Mouse (Mus musculus) left cerebral cortex, adult 18-20 months (tissue): ENCODE results near the gene Tmem158. TPM values are rescaled to one million over a fixed set of nuclear protein-coding genes. Genes with fewer than 3 reads are reported as not detected.

ENCODE experiments used
- DNase-seq, 2 experiments: peaks; one replicate each; pipeline ENCODE4 v3.0.0; 2021 to 2022; ENCODE audit warnings: low spot score in 2 of 2, mixed read lengths in 1 of 2
- total RNA-seq, 2 experiments: library from RNA; stranded (reverse); gene quantifications; 2 replicates each; pipeline ENCODE4 v1.2.3; 2021

Gene Tmem158
- total RNA-seq, 2 experiments from 2014 or later = 54.7 to 65.3 TPM

DNA sequence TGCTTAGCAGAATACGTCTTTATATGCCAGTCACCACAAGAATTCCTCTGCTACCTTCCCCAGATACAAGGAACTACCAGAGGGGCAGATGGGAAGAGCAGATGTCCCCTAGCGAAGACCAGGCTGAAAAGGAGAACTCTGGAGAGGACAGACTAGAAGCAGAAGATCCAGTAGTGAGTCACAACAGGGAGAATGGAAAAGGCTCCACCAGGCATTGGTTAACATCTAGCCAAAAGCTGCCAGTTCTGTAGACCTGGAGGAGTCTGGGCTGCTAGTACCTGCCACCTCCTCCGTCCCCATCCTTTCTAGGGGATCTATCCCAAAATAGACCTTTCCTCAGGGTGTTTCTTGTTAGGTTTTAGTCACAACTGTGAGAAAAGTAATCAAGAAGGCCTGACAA is 4.8 kb downstream of the Tmem158 start:
- DNase-seq = peak in 1 of 2 experiments; percentile 27

- DNase-seq = no peak
These were observed 12.6 kb downstream of the Tmem158 start for GRCm38 (mm10) chr9:123247992-123248391.

DNA sequence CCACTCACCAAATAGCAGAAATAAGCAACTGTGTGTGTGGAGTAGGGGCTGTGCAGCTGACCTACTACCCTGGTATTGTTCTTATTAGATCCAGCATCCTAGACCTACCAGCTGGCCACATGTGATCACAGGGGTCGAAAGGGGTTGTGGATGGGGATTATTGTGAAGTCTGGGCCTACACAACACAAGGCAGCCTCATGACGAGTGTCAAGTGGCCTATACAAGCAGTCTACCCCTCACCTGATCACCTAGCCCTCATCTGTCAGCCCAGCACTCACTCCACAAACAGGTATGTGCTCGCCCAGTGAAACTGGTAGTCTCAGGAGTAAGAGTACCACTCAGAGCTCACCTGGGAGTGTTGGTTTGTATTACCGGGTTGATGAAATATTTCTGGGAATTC is 15.4 kb downstream of the Tmem158 start:
- DNase-seq = no peak

GRCm38 (mm10) chr9:123243988-123244387 is 16.6 kb downstream of the Tmem158 start:
- peak; percentile 54 to 65 for DNase-seq

DNA sequence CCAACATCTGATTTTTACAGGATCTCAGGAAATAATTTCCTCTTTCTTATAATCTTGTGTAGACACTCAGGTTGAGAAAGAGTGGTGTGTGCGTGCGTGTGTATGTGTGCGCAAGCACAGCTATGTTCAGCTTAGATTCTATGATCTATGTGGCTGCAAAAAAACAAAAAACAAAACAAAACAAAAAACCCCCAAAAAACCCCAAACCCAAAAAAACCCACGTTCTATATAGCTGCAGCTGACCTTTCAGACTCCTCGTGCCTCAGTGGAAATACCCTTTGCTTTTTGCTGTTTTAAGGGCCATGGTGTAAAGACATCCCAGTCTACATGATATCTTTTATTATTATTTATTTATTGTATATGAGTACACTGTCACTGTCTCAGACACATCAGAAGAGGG is 19.4 kb downstream of the Tmem158 start:
- no peak for DNase-seq

DNA sequence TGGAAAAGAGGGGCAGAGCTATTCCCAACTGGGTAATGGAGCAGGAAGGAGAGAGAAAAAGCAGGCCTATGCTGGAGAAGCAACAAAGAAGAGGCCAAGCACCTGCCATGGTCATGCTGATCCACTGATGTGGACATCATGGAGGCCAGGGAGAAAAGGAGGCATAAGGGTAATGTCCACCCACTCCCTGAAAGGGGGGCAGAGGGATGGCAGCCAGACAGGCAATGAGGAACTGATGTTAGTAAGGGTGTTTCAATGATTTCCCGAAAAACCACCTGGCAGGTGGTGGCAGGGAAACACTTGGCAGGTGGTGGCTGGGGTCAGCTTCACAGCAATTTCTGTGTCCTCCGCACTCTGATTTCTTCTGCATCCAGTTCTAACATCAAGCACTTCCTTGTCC is 19.8 kb downstream of the Tmem158 start:
- no peak for DNase-seq

DNA sequence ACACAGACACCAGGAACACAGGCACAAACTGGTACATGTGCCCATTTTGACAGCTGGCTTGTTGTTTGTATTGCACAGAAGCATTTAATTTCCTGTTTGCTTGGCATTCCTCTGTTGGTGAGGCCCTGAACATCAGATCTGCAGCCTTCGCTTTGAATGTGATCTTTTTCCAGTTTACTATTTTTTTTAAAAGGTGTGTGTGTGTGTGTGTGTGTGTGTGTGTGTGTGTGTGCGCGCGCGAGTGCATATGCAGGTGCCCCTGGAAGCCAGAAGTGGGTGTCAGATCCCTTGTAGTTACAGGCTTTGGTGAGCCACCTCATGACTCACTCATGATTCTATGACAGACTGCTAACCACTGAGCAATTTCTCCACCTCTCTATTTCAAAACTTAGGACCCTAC is 20.3 kb downstream of the Tmem158 start:
- no peak for DNase-seq

- no peak for DNase-seq
These were observed 20.9 kb downstream of the Tmem158 start for GRCm38 (mm10) chr9:123239651-123240050.

GRCm38 (mm10) chr9:123238256-123239045 is 22.1 kb downstream of the Tmem158 start:
- no peak for DNase-seq

DNA sequence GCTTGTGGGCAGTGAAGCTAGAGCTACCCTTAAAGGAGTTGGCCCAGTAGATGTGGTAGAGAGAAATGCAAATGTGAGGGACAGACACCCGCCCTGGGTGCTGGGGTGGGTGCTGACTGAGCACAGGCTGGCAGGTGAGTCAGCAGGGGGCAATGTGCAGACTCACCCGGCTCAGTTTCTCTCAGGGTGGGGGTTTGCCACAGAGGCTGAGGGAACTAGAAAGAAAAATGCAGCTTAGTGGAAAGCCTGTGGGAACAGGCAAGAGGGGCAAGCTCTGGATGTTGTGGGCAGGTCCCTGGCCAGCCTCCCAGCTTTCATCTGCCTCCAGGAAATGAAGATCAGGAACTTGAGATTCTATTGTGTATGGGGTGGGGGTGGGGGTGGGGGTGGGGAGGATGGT is 22.8 kb downstream of the Tmem158 start:
- peak in 1 of 2 experiments; percentile 26 for DNase-seq

GRCm38 (mm10) chr9:123235621-123236020 is 24.9 kb downstream of the Tmem158 start:
- DNase-seq = no peak

- DNase-seq = no peak
These were observed 30.7 kb downstream of the Tmem158 start for GRCm38 (mm10) chr9:123229826-123230225.

DNA sequence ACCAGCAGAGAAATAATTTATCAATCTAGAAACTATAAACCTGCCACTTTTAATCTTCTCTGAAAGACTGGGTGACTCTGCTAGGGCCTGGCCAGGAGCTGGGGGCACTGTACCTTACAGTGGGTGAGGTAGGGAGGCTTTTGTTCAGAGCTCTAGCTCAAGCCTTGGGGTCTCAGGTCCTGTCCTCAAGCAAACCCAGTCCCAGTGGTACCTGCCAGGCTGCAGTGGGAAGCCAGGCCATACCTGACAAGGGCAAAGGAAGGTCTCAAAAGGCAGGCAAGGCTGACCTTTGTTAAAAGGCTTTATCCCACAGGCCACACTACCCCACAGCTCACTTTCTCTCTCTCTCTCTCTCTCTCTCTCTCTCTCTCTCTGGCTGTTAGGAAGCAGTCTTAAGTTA is 31.9 kb downstream of the Tmem158 start:
- no peak for DNase-seq

DNA sequence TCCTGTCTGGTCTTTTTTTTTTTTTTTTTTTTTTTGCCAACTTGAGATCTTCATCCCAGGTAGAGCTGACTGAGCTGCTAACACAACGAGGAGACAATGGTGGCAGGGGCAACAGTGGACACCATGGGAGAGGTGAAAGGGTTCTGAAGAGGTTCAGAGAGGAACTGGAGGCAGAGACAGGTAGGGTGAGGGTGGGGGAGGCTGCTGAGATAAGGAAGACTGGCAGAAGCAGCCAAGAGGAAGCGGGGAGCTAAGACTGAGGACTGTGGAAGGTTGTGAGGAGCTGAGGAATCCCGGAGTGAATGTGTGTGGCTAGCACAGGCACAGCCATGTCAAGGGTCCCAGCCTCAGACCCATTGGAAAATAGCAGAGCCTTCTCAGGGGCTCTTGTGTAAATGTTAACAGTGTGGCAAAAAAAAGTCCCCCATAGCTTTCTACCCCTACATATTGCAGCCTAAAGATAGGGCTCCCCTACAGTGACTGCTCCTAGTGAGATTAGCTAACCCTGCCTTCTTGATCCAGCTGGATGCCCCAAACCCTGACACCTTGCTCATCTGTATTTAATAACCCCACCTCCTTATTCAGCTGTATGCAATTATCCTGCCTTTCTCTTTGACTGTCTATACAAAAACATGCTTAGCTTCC is 33.3 kb downstream of the Tmem158 start:
- DNase-seq = no peak

GRCm38 (mm10) chr9:123224863-123225431 is 35.6 kb downstream of the Tmem158 start:
- no peak for DNase-seq

DNA sequence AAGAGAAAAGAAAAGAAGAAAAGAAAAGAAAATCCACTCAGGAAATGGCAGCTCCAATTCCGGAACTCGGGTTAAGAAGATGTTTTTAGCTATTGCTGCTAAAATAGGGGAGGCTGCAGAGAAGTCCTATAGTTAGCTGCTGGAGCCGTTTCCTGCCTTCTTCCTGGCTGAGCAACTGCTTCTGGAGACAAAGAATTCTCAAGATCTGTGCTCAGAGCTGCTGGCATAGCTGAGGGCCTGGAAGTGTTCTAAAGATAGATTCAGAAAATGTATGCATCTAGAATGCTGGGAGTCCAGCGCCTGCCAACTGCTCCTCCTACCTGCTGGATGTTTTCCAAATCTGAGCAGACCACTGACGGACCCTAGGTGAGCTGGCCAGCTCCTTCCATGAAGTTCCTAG is 40.7 kb downstream of the Tmem158 start:
- peak; percentile 36 to 55 for DNase-seq

- DNase-seq = no peak
These were observed 44.7 kb downstream of the Tmem158 start, which contains the start of gene Cdcp1 for GRCm38 (mm10) chr9:123215621-123216440. Cdcp1 (minus strand) TSS chr9:123216038.

DNA sequence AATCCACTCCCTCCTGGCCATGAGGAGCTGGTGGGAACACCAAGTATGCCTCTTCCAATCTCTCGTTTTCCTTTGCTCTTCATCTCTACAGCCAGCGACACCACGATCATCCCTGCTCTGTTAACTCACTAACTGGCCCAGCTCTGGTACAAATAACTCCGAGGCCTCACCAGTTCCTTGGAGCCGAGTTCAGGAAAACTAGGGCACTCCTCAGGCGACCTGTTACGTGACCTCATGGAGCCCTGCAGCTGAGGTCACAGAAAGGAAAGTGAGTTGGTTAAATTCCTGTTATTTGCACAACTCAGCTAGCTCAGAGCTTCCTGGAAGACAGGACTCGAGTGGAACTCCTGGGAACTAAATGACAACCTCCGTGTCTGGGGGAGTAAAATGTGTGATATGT is 47.2 kb downstream of the Tmem158 start:
- no peak for DNase-seq
